Mouse (Mus musculus): ENCODE measurements around the gene Ldah.

The Ldah gene

GRCm38 (mm10) chr12:8281225-8282017 lies 73.5 kb downstream of the Ldah start:
- no peak for DNase-seq (ENCODE audit: low read depth, low spot score)

DNA sequence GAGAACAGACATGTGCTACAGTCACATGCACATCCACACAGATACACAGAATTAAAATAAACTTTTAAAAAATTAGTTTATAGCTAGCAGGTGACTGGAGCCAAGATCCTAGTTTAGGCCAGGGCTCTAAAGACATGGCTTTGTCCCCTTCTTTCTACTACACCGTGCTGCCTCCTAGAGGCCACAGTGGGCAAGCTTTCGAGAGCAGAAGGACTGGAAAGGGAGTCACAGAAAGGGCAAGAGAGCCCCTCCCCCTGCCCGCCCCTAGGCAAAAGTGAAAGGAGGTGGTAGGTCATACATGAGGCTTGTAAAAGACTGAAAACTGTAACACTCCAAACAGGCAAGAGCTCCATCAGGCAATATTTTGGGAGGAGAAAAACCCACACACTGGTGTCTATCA lies 80.1 kb downstream of the Ldah start:
- no peak for DNase-seq (ENCODE audit: low read depth, low spot score)

- DNase-seq (ENCODE audit: low read depth, low spot score) = no peak
These were observed 81.2 kb downstream of the Ldah start for GRCm38 (mm10) chr12:8289099-8289498.

DNA sequence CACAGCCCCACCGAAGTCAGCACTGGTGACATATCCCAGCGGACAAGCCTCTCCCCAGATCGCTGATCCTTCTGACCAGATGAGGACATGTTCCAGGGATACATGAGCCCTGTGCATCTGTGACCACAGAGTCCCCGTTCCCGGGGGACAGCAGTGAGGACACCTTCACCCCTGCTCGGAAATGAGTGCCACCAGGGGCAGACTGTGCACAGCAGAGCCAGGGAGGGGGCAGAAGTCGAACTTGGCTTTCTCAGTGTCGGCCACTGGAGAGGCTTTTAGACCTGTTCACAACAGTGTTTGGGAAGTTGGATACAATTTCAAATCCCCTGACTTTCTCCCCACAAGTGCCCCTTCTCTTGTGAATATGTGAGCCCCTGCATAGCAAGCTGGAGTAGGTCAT lies 81.6 kb downstream of the Ldah start:
- no peak for DNase-seq (ENCODE audit: low read depth, low spot score)

DNA sequence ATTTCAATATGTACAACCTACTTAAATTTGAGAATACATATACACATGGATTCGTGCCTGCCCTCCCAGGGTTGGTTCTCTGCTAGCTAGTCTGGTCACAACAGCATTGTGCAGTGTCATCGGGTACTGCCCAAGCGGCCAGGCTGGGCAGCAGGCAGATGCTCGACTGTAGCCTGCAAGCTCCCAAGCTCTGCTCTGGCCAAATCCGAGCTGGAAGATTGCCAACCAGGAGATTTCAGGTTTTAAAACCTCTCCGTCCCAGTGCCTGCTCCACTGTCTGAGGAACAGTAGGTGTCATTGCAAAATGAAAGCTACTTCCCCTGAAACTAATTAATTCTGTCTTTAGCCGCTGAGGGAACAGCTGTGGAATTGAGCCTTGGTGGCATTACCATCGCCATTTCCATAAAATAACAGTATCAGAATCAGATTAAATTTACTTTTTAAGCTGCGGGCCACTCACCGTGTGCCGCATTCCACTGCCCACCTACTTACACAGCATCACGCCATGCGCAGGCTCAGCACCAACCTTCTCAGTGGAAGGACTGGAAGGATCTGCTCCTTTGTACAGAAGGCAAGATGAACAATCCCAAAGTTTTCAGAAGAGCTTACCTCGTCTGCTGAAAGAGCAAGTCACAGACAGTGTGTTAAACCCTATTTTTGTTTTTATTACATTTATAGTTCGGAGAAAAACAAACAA lies 83.4 kb downstream of the Ldah start:
- DNase-seq (ENCODE audit: low read depth, low spot score) = no peak

DNA sequence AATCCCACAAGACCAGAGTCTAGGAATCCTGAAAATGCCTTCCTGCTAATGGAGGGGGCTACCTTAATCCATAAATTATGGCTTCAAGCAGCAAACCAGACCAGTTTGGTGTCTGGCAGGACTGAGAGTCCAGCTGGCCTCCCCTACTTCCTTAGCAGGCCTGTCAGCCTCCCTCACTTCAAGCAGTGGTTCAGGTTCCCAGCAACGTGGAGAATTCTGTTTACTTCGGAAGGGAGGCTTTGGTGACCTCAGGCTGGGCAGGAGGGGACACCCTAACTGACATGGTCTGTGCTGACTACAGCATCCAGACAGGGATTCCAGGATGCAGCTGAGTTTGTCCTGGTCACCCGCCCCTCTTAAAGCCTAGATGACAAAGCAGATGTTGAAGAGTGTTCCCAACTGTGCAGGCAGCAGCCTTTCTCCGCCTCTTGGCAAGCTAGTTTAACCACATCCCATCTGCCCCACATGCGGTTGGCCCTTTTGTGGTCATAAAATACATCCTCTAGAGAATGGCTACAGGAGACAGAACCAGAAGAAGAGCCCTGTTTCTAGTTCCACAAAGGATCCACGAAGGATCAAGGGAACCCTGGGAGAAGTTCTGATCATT lies 87.5 kb downstream of the Ldah start:
- DNase-seq (ENCODE audit: low read depth, low spot score) = no peak

GRCm38 (mm10) chr12:8296154-8296553 lies 88.2 kb downstream of the Ldah start:
- DNase-seq (ENCODE audit: low read depth, low spot score) = no peak

DNA sequence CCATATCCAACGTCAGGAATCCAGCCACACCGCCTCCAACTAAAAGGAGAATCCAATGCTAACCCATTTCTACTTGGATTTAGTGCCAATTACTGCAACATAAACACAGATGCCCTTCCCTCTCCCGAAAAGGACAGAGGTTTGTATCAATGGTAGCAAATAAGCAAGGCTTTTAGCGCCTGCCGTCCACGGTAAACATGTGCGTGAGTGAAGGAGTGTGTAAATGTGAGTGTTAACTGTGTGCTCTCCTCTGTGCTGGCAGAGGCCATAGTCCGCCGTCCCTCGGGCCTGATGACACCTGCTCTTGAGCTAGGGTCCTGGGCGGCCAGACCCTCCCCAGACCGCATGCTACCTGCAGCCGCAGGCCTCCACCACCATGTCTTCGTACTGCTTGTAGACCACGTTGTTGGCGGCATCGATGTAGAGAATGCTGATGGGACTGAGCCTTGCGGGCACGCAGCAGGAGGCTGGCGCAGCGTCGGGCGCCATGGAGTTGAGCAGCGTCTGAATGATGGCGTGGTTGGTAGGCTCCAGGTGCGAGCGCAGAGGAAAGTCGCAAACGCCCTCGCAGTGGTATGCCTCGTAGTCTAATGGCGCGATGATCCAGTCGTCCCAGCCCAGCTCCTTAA lies 89.8 kb downstream of the Ldah start:
- DNase-seq (ENCODE audit: low read depth, low spot score) = no peak

- no peak for DNase-seq (ENCODE audit: low read depth, low spot score)
These were observed 90.6 kb downstream of the Ldah start for GRCm38 (mm10) chr12:8298361-8299142.

DNA sequence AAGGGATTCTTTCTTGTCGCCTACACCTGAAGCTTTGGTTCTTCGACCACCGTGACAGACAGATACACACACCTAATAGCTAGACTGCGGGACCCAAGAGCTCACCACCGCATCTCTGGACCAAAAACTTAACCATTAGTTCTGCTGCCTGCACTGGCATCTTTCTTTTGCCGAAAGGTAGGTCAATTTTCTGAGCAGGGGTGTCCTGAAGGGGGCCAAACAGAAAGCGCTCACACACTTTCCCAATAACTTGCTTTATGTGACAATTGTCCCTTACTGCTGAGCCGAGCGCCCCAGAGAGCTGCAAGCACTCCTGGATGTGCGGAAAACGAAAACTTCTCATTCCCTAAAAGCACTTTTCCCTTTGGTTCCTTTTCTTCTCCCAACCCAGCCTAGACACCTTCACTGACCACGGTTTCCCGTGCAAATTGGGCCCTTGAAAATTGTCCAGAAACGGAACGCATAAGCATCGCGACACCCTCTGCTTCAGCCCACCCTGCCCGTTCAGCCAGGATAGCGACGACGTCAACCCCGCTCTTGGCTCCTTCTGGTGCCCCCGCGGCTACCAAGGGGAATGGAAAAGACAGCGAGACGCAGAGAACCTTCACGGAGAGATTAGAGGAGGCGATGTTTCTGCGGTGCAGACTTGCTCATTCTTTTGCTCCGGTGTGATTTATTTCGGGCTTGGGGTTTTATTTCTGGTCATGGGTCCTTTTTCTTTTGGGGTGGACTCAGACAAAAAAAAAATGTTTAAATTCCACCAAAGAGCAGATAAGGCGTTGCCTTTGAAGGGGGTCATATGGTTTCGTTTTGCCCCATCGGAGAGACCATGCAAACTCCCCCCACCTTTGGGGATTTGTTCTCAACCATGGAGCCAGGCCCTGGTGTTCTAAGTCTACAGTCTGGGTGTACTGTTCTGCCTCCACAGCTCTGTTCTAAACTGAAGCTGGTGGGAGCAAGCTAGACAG lies 91.5 kb downstream of the Ldah start:
- no peak for DNase-seq (ENCODE audit: low read depth, low spot score)

DNA sequence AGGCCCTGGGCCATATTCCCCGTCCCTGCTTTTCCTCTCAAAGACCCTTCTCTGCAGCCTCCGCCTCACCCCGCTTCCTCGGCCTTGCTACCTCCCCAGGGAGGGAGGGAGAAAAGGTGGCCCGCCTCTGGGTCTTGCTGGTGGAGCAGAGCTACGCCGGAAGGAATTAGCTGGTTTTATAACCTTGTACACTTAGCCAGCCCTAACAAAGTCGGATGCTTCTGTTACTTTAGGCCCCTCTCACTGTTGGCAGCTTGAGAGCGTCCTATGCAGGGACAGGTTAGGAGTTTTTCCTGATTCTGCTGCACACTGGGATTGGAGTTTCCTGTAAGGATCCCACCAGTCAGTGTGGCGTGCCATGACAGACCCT lies 92.2 kb downstream of the Ldah start:
- DNase-seq (ENCODE audit: low read depth, low spot score) = no peak

DNA sequence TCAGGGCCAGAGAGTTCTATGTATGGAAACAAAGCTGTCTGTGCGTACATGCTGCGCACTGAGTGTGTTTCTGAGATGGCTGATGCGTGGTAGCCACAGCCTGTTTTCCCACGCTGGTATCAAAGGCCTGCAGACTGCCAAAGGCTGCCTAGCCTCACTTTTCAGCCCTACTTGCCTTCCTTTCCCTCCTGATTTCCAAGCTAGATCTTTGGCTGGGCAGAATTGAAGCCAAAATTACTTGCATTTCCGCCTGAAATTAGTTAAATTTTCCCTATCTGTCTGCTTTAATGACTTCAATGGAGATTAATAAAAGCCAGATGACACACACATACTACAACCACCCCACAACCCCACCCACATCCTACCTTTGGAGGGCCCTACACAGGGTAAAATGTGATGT lies 92.6 kb downstream of the Ldah start:
- no peak for DNase-seq (ENCODE audit: low read depth, low spot score)

GRCm38 (mm10) chr12:8301011-8301814 lies 93.3 kb downstream of the Ldah start:
- no peak for DNase-seq (ENCODE audit: low read depth, low spot score)

DNA sequence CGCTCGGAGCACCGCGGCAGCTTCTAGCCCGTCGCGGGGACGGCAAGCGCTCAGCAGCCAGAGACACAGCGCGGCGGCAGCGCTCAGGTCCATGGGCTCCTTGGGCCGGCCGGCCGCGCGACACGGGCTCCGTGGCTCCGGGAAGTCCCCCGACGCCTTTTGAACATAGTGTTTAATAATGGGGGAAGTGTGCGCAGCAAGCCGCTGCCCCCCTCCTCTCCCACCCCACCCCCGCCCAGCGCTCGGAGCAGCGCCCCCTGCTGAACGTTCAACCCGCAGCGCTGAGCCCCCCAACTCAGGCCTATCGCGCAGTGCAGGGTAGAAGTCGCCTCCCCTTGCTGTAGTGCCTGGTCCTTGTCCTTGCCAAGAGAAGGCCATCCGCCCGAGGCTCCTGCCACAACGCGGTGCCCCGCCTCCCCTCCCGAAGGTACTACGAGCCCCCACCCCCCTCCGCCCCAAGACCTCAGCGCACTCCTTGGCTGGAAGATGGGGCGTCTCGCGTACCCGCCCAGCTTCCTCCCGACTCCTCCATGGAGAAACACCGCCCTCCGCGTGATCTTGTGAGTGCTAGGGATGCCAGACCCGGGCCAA lies 94.0 kb downstream of the Ldah start, which contains the start of gene Gdf7:
Gdf7 (minus strand) TSS at position 114 of the 591 bp plus-strand sequence.
- no peak for DNase-seq (ENCODE audit: low read depth, low spot score)

DNA sequence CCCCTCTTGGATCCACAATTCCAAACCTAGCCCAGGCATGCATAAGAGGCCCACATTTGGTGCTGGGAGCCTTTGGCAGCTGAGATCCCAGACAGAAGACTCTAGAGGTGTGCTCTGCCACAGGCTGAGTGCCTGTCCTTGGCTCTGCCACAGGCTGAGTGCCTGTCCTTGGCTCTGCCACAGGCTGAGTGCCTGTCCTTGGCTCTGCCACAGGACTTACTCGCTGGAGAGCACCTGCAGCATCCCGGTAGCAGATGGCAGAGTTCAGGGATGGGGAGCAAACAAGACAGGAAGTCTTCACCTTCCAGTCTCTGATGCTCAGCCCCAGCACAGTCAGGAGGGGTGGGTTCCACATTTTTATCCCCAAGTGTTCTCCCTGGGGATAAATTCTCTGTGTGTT lies 97.4 kb downstream of the Ldah start:
- DNase-seq (ENCODE audit: low read depth, low spot score) = no peak

DNA sequence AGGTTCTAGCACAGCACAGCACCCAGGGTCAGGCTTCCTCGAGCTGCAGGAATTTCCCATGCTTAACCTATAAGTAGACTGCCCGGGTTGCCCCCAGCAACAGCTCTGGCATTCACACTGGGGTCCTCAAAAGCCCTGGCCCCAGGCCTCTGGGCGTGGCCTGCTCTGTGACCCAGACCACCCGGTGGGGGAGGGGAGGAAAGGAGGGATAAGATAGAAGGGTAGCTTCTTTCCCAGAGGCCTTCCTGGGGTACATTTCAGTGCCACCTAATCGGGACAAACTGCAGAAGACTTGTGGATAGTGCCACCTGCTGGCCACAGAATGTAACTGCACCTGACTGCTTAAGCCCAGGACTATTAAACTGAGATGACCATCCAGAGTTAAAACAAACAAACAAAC lies 98.5 kb downstream of the Ldah start:
- peak; percentile 79 for DNase-seq (ENCODE audit: low read depth, low spot score)

DNA sequence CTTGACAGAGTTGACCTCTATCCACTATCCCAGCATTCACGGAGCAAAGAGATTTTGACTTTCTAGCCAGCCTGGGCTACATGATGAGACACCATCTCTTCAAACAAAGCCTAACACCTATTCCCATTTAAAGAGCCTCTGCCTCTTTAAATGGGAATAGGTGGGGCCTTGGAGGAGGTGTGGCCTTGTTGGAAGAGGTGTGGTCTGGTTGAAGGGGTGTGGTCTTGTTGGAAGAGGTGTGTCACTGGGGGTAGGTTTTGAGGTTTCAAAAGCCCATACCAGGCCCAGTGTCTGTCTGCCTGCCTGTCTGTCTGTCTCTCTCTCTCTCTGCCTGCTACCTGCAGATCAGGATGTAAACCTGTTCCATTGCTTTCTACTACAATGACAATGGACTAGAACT lies 99.0 kb downstream of the Ldah start:
- no peak for DNase-seq (ENCODE audit: low read depth, low spot score)

DNA sequence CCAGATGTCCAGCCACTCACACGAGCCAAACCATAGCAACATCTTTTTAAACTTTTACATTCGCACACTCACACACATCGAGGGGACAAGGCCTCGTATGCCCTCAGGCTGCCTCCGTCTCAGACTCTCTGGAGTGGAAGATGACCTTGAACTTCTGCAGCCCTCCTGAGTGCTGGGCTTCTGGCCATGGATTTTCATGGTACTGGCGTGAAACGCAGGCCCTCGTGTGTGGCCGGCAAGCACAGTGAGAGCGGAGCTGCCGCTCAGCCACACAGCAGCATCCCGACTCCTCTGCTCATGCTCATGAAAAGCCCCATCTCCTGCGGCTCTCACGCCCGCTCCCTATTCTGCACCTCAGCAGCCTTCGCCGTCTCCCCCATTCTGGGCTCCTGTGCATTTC lies 103.1 kb downstream of the Ldah start:
- no peak for DNase-seq (ENCODE audit: low read depth, low spot score)

GRCm38 (mm10) chr12:8312266-8312665 lies 104.4 kb downstream of the Ldah start:
- DNase-seq (ENCODE audit: low read depth, low spot score) = no peak
